Mouse (Mus musculus) heart, postnatal 4 days (tissue): ENCODE results near the gene Cope. TPM values are rescaled to one million over a fixed set of nuclear protein-coding genes. Genes with fewer than 3 reads are reported as not detected.

Source experiments
- DNase-seq: peaks from one replicate; pipeline ENCODE4 v3.0.0; 2021
- total RNA-seq, 2 experiments: library from RNA; stranded (reverse); gene quantifications; 2 replicates each; pipeline ENCODE4 v1.2.3; 2021

The Cope gene
- 100 to 1,000 TPM; 176 to 179 TPM for total RNA-seq

DNA sequence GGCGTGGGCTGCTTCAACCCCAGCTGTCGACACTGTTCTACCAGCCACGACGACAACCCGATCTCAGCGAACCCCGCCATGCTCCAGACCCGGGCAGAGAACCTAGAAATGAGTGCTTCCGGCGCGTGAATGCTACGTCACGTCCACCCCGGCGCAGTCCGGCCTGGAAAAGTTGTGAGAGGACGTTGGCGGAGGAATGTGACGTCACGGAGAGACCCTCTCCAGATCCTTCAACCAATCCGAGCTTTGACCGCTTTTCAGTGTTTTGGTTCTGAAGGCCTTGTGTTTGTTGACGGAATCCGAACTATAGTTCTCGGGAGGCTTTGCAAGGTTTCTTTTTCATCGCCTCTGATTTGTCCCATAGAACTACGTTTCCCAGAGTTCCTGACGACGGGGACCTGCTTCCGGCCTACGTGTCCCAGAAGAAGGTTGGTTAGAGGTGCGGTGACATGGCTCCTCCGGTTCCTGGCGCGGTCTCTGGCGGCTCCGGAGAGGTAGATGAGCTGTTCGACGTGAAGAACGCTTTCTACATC is at the start of gene Cope, which contains the start of gene Ddx49:
Gene Cope, plus strand, starts transcription at position 161 of the 533 bp plus-strand sequence.
Gene Ddx49, minus strand, starts transcription at position 132 of the 533 bp plus-strand sequence.
- peak; percentile 94 for DNase-seq

DNA sequence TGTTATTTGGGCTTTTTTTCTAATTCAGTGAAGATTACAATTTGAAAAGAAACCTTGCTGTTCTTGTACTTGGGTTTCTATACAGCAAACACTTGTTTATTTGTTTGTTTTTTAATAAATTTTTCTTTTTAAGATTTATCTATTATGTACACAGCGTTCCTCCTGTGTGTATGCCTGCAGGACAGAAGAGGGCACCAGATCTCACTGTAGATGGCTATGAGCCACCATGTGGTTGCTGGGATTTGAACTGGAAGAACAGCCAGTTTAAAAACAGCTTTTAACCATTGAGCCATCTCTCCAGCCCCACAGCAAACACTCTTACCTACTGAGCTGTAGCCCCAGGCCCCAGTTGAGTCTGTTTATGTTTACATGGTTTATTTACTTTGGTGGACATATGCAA is 47.7 kb upstream of the Cope start:
- no peak for DNase-seq

DNA sequence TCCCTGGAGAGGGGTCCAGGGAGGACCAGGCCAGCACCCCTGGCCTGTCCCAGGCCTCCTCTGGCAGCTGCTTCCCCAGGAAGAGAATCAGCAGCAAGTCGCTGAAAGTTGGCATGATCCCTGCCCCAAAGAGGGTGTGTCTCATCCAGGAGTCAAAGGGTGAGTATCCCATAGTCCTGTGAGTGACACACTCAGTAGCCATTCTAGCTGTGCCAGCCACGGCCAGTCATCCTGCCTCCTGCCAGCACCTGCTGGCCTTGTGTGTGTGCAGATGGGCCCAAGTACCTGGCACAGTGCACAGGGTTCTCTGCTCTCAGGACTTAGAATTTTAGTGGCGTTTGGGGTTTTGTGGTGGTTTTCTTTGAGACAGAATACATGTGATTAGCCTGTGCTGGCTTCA is 44.9 kb upstream of the Cope start:
- DNase-seq = no peak

DNA sequence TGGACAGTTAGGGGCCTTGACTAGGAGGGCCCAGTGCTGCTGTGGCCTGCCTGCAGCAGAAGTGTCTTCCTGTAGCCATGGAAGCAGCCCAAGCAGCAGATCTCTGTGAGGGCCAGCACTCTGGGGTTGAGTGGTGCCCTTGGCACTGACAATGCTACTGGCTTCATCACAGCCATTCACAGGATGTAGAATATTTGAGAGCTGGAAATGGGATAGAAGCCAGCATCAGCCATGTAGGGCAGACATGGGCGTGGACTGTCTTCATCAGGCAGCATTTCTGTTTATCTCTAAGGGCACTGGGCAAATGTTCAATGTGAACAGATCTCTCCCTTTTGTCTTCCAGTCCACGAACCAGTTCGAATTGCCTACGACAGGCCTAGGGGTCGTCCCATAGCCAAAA is 43.7 kb upstream of the Cope start:
- DNase-seq = peak; percentile 52

DNA sequence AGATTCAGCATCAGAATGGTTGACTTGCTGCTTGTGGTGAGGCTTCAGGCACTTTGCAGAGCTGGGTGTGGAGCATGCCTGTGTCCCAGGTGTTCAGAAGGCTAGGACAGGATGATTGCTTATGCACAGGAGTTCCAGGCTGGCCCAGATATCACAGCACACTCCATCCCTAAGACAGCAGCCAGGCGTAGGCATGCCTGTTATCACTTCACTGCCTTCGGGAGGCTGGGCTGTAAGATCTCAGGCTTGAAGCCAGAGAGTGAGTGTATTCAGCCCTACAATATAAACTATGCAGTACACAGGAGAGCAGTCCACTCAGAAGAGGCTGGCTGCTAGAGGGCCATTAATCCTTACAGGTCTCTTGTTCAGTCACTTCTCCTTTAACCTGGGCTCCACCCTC is 43.3 kb upstream of the Cope start:
- DNase-seq = no peak

DNA sequence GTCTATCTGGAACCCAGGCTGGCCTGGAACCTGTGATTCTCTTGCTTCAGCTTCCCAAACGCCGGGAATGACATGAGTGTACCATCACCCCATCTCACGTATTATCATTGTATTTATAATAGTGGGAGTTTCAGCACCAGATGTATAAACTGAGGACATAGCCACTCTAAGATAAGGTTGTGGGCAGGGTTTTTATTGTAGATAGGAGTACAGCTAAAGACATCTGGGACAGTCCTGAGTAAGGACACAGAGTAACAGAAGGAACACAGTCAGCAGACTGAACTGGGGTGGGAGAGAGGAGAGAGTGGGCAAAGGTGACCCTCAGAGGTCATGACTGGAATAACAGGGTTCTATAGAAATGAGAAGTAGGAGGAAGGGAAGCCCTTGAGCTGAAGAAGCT is 34.6 kb upstream of the Cope start:
- no peak for DNase-seq

DNA sequence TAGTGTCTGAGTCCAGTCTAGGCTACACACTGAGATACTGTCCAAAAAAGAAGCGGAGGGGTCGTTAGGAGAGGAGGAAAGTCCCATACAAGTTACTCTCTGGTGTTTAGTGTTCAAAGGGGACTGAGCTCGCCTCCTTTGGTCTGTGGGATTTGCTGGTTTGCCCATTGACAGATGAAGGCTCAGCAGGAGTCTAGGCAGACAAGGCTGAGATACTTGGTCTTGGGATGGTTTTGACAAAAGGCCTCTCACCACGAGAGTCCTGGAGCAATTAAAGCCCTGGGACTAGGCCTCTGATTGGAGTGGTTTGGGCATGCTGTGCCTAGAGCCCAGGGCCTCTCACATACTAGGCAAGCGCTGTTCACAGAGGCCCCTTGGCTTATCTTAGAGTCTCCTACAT is 34.0 kb upstream of the Cope start:
- no peak for DNase-seq

DNA sequence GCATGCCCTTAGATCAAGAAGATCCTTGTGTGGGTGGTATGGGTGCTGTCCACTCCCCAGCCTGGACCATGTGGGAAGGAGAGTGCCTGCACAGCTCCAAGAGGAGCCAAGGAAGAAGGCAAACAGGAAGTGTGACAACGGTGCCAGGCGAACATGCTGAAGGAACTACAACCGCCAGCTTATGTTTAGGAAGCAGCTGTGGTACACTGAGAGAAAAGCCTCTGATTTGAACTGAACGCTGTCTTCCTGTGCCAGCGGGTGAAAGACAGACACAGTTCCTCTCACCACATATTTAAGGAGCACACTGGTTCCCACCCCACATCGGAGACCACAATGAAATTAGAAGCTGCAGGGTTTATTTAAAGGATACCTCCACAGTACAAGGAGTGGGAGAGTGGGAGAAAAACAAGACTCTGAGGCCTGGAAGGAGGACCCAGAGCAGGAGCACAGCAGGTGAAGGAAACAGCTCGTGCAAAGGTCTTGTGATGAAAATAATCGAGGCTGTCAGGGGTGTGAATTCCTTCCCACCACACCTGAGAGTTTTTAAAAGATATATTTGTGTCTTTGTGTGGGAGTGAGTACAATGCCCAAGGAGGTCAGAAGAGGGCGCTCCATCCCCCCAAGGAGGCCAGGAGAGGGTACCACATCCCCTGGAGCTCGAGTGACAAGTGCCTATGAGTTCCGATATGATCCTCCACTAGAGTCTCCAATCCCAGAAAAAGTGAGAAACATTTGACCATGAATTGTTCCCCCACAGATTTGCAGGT is 33.3 kb upstream of the Cope start:
- DNase-seq = peak; percentile 57

DNA sequence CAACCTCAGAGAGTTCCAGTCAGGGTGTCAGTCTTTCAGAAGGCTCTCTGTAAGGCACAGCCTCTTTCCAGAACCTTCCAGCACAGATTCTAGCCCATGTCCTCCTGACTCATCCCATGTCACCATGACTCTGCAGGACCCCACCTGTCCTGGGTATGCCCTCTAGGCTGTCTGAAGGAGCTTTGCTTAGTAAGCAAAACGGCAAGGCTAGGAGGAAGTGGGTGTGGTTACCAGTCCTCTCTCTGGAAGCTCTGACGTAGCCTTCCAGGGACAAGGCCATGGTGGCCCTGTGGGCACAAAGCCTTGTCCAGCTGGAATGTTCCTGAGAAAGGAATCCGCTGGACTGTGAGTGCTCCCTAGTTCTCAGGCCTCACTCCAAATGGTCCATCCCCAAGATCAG is 29.4 kb upstream of the Cope start:
- DNase-seq = no peak

DNA sequence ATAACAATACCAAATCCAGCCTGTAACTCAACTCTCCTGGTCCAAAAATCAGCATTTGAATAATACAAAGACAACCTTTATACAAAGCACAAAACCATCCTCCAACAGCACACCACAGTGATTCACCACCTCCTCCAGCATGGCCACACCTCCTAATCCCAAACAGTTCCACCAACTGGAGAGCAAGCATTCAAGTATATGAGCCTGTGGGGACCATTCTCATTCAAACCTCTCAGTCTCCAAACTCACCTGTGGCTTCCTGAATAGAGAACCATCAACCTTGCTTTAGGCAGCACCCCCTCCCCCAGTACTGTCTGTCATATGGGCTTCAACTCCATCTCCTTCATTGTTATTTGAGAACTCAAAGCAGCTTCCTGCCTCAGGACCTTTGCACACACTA is 28.0 kb upstream of the Cope start:
- DNase-seq = no peak

DNA sequence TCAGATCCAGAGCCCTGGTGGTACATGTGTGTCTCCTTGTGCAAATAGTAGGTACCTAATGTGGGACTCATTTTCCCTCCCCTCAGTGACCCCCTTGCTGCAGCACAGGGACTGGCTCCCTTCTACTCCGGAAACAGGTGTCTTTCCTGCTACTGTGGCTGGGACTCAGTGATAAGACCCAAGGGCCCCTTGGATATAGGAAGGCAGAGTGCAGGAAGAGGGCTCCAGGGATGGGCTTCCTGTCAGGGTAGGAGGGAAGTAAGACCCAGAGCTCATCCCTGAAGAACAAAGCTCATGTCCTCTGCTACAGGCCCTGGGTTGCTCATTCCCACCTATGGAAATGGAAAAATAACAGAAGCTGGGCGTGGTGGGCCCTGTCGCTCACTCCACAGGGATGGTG is 25.8 kb upstream of the Cope start:
- peak; percentile 55 for DNase-seq

DNA sequence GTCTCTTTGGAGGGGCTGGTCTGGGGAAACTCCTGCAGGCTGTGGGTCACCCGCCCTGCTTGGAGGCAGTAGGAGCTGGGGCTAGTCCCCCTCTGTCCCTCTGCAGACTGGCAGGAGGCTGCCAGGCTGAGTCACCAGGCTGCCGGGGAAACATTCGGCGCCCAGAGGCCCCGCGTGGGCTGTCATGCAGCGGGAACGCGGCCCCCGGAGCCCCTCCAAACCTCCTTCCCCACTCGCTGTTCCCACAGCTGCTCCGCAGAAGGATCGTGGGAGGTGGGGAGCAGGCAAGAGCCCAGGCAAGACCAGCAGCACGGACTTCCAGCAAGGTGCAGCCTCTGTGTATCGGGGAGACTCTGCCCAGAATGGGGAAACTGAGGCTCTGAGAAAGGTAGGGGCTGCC is 24.1 kb upstream of the Cope start:
- DNase-seq = no peak

DNA sequence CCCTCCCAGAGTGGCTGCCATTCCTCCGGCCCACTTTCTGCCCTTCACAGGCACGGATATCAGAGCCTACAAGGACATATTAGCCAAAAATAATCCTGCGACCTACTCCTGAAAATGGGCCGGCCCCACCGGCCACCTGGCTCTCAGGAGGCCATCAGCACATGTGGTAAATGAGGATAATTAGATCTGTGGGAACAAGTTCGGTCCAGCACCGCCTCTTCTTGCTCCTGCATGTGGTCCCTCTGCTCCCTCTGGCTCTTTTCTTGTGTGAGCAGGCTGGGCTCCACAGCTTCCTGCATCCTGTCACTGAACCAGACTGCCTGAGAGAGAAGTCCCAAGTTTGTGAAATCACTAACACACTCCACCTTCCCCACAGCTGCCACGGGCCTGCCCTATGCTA is 23.1 kb upstream of the Cope start:
- DNase-seq = no peak

DNA sequence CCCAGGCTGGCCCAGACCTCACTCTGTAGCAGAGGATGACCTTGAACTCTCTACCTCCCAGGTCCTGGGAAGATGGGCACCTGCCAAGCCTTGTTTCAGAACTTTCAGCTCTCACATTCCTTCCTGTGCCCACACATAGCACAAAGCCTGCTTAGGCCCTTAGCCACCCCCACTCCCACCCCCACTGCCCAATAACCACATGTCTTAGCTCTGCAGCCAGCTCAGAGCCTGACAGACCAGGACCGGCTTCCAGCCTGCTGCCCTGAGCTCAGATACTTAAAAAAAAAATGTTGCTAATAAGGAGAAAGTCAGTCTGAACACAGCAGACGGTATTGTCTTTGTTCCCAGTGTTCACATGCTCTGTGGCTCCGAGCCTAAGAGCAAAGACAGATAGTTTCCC is 21.3 kb upstream of the Cope start:
- no peak for DNase-seq

DNA sequence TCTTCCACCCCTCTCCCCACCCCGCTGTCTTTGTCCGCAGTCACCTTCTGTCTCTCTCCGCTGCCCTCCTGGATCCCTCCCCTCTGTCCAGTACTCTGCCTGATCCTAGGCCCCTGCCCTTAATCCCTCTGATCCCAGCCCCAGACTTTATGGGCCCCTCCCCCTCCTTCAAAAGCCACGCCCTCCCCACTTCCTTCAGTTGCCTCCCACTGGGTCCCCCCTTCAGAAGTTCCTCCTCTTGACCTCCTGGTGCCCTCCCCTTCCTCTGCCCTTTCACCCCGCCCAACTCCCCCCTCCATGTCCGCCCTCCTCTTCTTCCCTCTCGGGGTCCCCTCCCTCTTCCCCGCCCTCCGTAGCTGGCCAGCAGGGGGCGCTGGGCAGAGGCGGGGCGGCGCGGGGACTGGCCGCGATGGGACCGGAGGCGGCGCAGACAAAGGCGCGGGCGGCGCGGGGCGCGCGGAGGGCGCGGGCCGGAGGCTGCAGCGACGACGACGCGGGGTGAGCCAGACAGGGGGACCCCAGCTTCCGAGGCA is 19.6 kb upstream of the Cope start, which contains the start of gene Homer3:
Gene Homer3, plus strand, starts transcription at position 225 of the 533 bp plus-strand sequence.
- peak; percentile 95 for DNase-seq

DNA sequence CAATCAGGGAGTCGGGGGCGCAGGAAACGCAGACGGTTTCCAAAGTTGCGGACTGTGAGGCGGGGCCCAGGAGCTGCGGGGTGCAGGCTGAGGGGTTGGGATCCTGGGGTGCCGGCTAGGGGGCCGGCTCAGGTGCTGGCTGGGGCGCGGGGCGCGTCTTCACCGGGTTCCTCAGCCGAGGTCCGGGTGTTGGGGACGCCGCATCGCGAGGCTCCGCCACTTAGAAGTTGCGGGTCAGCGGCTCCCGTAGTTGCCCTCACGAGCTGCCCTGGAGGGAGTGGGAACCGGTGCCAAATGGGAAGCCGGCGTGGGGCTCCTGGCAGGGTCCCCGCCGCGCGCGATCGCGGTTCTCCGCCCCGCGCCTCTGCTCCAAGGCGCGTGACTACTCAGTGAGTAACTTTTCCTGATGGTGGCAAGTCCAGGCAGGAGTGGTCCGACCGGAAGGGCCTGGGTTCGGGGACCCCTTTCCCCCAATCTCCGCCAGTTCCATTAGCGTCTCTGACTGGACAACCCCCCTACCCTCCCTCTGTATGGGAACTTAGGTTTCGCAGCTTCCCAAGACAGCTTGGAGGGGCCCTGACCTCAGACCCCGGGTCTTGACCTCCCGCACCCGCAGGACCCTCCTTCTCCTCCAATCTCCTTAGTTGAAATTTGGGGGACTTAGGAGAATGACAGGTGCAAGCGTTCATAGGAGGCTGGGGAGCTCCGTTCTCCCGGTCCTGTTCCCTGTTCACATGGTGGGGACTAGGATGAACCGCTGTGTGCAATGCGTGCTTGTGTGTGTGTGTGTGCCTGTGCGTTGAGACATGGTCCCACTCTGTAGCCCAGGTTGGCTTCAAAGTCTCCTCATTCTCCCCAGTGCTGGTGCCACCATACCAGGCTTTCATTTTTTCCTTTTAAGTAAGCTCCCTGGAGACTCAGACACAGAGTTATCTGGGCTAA is 18.9 kb upstream of the Cope start:
- DNase-seq = peak; percentile 54

DNA sequence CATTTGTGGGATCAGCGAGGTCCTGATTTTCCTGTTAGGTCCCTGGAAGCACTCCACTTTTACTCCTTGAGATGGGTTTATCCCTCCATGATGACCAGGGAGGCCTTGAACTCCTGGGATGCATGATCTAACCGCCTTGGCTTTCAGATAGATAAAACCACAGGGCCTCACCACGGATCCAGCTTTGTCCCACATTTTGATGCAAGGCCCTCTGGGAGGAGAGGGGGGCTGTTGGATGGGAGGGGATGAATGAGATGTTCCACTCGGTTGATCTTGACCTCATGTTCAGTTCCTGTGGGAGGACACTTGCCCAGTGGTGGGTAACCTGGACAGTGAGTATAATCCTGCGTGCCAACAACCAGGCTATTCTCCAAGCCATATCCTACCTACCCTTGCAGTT is 17.9 kb upstream of the Cope start:
- no peak for DNase-seq

DNA sequence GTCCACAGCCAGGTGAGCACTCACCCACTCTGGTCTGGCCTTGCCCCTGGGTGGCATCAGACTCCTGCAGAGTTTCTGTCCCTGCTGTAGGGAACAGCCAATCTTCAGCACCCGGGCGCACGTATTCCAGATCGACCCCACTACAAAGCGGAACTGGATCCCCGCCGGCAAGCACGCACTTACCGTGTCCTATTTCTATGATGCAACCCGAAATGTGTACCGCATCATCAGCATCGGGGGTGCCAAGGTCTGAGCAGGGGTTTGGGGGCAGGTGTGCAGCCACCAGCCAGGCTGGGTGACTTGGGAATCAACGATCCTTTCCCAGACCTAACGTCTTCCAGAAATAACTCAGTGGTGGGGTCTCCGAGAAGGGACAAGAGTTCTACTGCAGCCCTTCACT is 17.0 kb upstream of the Cope start:
- no peak for DNase-seq

DNA sequence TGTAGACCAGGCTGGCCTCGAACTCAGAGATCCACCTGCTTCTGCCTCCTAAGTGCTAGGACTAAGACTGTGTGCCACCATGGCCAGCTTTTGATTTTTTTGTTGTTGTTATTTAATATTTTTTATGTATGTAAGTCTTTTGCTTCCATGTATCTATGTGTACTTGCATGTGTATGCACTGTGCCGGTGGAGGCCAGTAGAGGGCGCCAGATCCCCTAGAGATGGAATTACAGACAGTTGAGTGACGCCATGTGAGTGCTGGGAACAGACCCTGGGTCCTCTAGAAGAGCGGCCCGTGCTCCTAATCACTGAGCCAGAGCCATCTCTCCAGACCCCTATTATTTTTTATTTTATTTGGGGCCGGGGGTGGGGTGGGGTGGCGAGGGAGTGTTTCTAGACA is 15.6 kb upstream of the Cope start:
- no peak for DNase-seq

DNA sequence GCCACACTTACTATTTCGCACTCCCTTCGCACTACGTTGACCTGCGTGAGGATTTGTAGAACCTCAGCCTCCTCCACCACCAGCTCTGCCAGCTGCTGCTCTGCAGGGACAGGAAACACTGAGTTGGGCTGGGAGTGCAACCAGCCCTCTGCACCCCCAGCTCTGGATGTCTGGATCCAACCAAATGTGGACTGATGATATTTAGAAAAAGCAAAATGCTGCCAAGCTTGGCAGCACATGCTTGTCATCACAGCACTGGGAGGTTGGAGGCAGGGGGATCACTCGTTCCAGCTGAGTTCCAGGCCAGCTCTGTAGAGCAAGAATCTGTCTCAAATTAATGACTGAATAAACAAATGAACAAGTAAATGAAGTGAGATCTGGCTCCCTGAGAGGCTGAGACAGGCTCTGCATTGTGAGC is 8.3 kb upstream of the Cope start:
- DNase-seq = no peak

DNA sequence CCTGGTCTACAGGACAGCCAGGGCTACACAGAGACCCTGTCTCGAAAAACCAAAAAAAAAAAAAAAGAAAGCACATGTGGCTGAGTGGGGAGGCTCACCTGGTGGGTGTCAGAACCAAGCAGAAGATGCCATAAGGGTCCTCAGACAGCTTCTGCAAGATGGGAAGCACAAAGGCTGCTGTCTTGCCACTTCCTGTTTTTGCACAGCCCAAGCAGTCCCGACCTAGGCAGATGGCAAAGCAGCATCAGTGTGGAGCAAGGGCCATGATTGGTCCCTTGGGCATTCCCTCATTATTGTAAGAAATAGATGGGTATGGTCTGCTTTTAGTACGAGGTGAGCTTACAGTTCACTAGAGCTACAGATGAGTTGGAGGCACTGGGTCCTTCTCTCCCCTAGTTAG is 1.4 kb upstream of the Cope start:
- no peak for DNase-seq

DNA sequence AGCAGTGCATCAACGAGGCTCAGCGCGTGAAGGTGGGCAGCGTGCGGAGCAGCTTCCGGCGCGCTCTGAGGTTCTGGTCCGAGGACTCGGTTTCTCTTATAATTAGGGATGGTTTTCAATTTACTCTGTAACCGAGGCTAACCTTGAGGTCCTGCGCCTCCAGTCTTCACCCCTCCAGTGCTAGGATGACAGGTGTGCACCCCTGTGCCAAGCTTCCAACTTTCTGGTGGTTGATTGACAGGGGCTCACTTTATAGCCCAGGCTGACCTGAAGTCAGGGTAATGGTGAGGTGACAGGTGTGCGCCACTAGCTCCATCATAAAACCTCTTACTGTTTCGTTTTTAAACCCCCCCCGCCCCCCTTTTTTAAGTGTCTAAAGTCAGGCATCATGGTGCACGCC is 583 bp downstream of the Cope start:
- DNase-seq = no peak

DNA sequence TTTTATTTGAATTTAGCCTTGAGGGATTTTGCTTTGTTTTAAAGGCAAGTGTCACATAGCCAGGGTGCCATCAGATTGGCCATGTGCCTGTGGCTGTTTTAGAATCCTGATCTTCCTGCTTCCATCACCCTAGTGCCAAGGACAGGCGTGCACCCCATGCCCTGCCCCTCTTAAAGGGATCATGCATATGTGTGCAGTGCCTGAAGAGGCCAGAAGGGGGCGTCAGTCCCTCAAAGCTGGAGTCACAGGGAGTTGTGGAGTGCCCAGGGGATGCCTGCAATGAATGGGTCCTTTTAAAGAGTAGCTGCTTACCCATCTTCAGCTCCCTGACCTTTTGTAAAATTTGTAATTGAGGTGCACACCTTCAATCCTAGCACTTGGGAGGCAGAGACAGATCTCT is 7.0 kb downstream of the Cope start:
- peak; percentile 52 for DNase-seq
